Mouse (Mus musculus) layer of hippocampus, adult 18-20 months (tissue): Measurements from ENCODE around the gene A930033H14Rik. TPM values are rescaled to one million over a fixed set of nuclear protein-coding genes. Genes with fewer than 3 reads are reported as not detected.
A peak's percentile ranks its signal among the peaks of the same experiment; 100 is the strongest.

Experiments
- DNase-seq, 2 experiments: peaks; one replicate each; pipeline ENCODE4 v3.0.0; 2022; ENCODE audit warnings: low spot score in 2 of 2
- long read RNA-seq: library from polyadenylated mRNA; stranded (forward); transcript quantifications from one replicate; pipeline ENCODE4 v2.0.0, GENCODE M21; 2021
- total RNA-seq, 2 experiments: library from RNA; stranded (reverse); gene quantifications; 2 replicates each; pipeline ENCODE4 v1.2.3; 2021

The A930033H14Rik gene
- 1 to 10 TPM; 1.3 to 1.5 TPM for total RNA-seq
- long read RNA-seq, partial matches to known transcripts: 0 of 1 reads
- long read RNA-seq, other reads (novel, unspliced or antisense): 1 of 1 reads

DNA sequence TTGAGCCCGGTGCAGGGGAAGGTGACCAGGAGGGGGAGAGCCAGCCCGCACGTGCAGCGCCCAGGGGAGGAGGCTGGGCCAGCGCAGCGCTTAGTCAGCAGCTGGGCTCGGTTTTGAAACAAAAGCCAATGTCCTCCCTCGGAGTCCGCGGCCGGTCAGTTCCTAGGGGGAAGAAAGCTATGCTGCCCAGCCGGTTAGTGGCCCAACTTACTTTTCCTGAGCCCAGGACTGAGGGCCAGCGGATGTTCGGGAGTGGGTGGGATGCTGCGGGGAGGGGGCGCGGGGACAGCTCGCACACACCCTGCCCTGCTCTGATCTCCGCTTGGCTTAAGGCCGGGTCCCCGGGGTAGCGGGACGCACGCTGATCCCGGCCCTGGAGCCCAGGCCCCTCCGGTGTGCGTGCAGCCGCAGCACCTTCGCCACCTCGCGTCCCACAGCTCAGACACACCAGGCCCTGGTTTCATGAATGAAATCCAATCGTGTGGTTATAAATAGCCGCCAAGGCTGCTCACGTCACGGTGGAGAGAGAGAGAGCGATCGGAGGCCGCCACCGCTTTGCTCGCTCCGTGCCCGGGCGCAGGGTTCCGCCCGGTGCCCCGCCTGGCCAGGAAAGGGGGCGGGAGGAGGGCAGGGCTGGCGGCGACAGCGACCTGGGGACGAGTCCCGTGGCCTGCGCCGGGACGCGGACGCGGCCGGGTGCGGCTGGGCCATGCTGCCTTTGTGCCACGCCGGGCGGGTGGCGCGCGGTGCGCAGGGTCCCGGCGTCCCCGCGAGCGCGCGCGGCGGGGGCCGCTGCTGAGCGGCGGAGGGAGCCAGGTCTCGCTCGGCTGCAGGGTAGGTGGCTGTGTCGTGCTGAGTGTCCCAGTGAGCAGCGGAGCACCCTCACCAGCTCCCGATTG, at the start of gene A930033H14Rik:
A930033H14Rik (minus strand) TSS at position 557 of the 899 bp plus-strand sequence.
- peak; percentile 41 to 68 for DNase-seq

DNA sequence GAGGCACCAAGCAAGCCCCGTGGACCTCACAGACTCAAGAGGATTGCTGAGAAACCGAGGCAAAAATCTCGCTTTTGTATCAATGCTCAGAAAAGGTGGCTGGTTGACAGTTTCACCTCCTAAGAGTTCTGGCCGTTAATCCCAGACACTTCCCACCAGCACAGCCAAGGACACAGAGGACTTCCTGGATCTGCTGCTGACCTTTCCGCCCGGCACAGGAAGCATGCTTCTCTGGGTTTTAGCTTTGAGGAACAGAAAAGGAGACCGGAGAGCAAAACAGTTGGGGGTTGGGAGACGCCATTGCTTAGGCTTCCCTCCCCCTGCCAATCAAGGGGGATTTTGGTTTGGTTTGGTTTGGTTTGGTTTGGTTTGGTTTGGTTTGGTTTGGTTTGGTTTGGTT, 47.0 kb upstream of the A930033H14Rik start:
- DNase-seq: no peak

DNA sequence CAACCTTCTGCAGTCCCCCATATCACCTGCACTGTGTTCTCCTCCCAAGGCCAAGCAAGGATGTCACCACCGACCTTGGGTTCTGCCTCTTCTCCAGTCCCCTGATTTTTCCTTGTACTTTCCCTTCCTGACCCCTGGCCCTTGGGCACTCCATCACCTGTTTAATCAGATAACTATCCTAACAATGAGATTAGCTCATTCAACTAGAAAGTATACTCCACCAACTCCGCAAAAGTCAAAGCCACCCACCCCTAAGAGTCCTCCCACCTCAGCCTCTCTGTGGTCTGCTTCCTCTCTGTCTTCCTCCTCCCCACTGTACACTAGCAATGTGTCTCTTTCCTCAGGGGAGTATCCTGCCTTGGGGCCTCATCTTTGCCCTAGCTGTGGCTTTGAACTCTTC, 46.3 kb upstream of the A930033H14Rik start:
- DNase-seq: no peak

DNA sequence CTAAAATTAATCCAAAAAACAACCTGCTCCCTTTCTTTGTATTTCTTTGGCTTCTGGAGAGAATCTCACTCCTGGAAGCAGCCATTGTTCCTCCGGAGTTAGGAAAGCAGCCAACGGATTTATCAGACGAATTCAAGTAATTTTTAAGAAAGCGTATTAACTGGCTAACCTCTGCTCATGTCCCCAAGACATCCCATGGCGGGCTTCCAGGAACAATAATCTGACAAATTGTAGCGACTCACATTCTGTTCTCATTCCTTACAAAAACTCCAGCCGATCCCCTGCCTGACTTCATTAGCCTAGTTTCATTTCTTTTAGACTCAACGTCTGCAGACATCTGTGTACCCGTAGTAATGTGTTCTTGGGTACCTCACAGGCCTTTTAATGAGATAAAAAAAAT, 45.7 kb upstream of the A930033H14Rik start:
- DNase-seq: no peak

DNA sequence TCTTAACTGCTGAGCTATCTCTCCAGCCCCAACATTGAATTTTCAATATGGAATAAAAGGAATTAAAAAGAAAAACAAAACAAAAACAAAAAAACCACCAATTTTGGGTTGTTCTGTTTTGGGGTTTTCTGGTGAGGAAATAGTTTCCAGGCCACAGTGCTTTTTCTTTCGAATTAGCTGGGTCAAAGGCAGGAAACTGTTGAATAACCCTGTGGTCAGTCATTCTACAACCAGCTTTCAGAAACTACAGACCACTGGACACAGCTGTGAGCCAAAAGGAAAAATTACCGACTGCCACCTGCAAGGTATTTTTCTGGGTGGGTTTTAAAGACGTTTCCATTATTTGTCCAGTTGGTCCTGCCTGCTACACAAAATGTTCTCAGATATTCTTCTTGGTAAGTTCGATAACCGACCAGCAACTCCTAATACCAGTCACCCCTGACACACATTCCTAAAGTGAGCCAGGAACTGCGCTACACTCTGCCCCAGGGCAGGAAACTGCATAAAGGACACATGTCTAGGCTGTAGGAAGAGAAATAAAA, 44.8 kb upstream of the A930033H14Rik start:
- DNase-seq: no peak

DNA sequence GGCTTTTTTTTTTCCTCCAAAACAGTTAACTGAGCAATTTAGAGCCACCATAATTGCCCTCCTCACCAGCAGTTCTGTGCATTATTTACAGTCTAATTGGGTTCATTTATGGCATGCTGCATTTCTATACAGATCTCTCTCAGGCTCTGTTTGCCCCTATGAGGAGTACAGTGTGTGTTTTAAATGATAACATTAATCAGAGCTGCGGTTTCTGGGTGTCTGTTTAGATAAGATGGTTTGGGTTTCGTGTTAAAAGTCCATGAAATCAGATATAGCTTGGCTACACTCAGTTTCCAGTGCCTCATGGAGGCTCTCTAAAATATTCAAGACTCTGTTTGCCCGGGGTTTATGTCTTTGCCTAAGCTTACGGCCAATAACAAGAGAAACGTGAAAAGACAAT, 42.7 kb upstream of the A930033H14Rik start:
- DNase-seq: no peak

DNA sequence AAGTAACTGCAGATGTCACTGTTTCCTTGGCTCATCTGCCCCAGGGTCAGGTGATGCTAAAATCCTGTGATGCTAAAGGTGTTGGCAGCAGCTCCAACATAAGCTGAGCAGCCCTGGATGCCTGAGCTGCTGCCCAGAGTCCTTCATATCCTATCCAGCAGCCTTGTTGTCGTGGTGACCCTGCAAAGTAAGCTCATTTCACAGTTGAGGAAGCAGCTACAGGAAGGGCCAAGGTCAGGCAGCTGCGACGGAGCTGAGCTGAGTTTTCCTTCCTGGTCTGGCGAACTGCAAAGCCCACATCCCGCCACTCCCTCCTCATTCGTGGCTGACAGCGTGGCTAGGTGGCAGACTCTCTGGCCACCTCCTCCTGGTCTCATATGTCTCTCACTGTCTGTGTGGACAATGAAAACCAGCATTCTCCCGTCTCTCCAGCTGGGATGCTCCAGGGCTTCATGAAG, 41.5 kb upstream of the A930033H14Rik start:
- DNase-seq: no peak

DNA sequence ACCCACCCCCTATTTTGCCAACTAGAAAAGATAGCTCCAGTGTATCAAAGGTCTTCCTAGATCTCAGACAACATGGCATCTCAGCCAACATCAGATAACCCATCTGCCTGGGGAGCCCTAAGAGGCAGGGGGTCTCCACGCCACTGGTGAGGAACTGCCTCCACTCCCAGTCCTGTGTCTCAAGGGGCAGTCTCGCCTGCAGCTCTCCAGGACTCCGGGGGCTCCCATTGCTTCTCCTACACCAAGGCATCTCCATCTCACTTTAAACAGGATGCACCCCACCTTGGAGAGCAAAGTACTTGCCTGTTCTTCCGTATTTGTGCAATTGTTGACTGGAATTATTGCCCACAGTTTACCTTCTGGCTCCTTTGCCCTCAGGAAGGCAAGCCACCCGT, 40.8 kb upstream of the A930033H14Rik start:
- no peak for DNase-seq

DNA sequence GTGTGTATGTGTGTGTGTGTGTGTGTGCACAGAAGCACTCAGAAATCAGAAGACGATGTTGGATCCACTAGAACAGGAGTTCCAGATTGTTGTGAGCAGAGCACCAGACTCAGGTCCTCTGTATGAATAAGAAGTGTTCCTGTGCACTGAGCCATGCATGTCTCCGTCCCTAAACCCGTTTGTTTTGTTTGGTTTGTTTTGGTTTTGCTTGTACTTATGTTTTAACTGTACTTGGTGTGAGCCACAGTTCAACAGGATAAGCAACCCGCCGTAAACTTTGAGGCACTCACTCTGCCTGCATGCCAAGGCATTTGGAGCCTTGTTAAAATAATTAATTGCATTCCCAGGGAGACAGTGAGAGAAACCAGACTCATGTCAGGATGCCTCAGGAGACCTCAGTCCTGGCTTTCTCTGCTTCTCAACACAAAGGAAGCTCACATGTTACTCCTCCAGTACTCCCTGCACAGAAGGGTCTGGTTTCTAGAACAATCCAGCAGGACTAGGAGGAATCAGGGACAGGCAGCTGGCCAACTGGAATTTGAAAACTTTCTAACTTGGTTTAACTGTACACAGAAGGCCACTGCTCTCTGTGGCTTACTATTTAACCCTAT, 40.3 kb upstream of the A930033H14Rik start:
- DNase-seq: no peak

DNA sequence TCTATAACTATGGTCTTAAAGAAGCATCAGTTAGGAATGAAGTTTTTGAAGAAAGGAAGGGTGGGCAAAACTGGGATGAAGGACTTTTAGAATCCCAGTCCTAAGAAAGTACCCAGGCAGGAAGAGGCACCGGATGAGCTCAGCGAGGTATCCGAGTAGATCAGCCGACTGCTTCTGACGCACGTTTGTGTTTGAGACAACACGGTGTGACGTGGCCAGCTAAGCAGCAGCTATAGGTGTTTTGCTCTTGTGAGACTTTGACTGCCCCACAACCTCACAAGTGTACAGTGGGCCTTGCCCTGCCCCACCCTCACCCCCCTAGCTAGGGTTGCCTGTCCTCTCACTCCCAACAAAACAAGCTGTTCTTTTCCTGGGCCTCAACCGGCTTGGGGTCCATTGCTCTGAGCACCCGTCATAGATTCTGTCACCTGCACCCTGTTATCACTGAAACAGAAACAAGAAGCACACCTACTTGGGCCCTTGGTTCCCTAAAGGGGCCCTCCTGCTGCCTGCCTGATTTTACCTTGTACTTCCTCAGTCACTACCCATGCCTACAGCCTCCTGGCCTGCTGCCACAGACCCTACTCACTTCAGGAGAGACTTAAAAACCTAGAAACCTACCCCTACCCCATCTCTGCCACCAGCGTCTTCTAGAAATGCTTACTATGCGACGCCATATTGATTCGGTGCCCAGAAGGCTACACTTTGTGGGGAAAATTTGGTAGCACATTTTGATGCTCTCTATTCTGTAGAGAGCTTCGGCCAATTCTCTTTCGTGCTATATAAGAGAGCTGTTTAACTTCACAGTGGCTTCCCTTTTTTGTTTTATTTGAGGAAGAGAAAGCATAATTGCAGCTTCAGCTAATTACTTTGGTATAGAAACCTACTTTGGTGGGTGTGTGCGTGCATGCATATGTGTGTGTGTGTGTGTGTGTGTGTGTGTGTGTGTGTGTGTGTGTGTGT, 39.5 kb upstream of the A930033H14Rik start:
- DNase-seq: no peak

DNA sequence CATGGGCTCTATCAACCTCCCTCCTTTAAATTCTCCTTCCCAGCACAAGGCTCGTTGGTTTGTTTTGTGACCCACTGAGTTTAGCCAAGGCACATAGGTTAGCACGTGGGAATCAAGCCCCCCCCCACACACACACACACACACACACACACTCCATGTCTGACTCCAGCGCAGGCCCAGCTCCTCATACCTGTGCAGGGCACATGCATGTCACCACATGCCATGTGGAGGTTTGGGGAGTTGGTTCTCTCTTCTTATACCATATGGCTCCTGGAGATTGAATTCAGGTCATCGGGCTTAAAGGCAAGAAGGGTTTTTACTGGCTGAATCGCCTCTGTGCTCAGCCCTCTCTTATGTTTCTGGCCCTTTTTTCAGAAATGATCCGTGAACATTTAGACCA, 38.4 kb upstream of the A930033H14Rik start:
- no peak for DNase-seq

DNA sequence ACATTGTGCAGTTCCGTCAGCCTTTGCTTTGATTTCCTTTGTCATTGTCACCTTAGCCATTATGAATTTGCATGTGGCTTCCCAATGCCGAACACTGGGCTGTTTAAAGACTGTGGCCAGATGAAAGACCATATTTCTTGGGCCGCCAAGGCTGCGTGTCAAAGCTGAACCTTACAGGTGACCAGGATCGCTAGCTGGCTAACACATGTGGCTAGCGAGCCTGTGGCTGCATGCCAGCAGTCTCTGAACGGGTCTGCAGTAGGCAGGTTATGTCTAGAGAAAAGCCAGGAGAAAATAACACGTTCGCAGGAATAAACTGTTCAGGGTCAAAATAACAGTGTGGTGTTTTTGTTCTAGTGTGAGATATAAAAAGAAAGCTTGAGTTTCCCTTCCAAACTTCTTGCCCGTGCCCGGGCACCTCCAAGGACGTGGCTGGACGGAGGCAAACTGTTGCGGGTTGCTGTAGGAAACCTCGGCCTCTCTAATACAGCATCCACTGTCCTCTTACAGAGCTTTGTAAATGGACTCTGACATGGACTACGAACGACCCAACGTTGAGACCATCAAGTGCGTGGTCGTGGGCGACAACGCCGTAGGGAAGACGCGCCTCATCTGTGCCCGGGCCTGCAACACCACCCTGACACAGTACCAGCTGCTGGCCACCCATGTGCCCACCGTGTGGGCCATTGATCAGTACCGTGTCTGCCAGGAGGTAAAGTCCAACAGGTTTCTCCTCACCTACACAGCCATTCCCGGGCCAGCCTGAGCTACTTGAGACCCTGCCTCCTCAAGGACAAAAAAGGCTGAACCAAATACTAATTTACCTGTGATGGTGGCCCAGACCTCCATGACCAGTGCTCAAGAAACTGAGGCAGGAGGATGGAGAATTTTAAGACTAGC, 35.6 kb upstream of the A930033H14Rik start:
- DNase-seq: no peak

DNA sequence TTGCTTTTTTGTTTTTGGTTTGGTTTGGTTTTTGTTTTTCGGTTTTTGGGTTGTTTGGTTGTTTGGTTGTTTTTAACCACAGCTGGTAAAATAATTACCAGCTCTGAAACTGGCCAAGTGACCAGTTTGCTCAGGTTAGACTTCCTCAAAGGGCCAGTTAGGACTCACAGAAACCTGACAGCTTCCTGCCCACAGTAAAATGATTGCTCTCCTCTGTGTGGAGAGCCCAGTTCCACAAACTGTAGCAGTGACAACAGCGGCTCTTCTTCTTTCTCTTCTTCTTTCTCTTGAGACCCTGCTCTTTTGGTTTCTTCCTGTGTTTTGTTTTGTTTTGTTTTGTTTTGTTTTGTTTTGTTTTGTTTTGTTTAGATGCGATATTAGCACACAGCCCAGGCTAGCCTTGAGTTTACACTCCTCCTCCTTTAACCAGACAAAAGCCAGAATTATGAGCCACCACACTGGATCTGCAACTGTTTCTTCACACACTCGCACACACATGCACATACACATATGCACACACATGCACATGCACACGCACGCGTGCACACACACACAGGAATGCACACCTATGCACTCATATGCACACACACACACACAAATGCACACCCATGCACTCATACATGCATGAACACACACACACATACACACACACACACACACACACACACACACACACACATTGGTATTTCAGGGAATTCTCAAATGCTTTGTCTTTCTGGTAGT, 34.6 kb upstream of the A930033H14Rik start:
- DNase-seq: no peak

DNA sequence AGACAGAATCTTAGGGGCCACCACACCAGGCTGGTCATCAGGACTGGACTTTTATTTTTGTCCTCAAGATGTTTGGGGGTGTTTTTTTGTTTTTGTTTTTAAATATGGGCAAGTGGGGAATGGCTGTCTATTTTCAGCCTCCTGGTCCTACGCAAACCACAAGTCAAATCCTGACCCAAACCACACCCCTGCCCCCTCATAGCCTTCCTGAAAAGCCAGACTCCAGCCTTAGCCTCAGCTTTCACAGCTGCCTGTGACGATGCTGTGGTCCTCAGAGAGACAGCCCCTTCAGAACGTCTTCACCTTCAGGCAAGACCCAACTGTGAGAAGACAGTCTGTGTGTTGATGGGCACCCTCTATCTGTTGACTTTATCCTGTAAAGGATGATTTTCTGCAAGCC, 33.9 kb upstream of the A930033H14Rik start:
- DNase-seq: no peak

DNA sequence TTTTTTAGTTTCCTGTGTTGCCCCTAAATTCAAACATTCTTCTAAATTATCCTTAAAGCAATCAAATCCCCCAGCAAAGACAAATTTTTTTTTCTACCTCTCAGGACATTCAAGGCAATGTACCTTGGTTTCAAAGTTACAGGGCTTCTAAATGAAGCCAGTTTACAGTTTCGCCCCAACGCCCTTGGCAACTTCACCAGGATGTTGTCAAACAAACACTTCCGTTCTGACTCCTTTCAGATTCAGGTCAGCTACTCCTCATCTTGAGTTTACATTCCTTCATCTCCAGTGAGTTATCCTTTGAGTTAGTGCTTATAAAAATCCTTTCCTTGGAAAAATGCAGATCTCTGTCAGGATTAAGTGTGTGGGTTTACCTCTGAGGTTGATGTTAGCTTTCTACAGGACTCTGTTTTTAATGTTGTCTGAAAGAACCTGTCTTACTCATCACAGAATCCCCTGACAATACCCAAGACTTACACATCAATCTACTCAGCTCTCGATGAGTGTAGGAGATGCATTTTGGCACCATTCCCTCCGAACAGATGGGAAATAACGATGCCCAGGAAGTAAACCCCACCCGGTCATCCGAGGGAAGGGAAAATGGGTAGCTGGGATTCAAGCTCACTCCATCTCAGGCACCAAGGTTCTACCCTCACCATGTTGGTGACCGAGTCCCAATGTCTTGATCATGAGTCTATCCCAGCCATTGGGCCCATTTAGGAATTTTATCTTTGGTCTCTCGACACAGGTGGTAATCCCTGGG, 33.2 kb upstream of the A930033H14Rik start:
- DNase-seq: no peak

DNA sequence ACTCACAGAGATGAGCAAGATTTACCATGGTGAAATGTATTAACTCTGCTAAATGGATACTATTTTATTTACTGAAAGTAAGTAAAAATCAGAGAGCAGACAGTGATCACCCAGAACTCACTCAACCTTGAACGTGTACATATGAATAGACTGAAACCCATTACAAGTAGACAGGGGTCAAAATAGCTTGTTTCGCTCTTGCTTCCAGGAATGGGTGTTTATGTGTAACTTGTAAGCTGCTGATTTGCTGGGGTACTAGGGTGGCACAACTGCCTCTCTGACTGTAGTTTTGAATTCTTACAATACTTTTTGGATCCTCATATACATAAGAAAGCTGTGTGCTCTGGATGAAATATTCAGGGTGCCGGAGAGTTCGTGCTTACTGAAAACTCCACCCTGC, 32.3 kb upstream of the A930033H14Rik start:
- no peak for DNase-seq

DNA sequence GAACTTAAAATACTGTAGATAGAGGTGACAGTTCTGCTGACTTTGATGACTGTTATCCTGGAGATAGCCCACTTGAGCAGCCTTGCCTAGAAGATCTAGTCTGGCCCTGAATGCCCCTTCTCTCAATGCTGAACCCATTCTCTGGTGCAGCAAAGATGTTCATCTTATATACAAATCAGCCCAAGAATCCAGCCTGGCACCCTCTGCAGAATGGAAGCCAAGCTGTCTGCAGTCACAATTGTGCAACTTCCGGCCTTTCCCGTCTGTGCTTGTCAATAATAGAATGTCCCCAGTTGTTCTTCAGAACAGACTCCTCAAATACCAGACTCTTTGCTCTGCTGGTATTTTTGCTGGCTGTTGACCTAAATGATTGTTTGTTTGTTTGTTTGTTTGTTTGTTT, 27.6 kb upstream of the A930033H14Rik start:
- DNase-seq: peak; percentile 26 to 66

DNA sequence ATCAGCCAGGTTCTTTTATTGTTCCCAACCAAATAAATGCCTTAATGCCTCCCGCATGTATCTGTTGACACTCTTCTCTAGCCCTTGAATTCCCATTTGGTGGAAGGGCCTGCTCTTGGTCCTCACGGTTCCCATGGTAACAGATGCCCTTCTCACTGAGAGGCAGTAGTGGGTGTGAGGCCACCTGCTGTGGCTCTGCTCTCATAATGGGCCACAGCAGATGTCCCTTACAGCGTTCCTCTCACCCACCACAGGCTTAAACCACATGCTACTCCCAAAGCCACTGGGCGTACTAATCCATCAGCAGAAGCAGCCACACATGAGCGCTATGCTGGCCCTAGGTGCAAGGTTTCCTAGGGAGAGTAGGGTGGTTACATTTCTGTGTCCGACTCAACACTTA, 25.4 kb upstream of the A930033H14Rik start:
- peak; percentile 6 to 27 for DNase-seq

DNA sequence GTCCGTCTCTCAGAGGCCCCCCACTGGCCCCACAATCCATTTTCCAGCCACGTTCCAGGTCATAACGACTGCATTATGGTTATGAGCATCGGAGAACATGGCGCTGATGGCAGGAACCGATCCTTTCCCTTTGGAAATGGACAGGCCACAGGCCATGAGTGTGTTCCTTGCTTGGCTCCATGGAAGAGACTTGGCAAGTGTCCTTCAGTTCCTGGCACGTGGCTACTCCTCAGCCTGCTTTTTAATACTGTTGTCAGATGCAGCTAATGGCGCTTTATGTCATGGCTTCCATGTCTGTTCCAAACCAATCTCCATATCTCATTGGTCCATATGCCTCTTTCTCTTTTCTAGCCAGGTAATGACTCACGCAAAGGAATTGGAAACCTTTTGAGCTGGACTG, 24.9 kb upstream of the A930033H14Rik start:
- no peak for DNase-seq
